Mouse (Mus musculus) neural tube, embryonic 11.5 days (tissue): ENCODE results near the gene Trim37. TPM values are rescaled to one million over a fixed set of nuclear protein-coding genes. Genes with fewer than 3 reads are reported as not detected.
"Not testable (repeated sequence)": the region's sequence is repeated elsewhere in the genome, so short reads cannot be mapped to it uniquely, and the experiment has no call there.

ENCODE experiments used
- ATAC-seq: fragments of 200-750 bp; cut with Nextera tagmentation; 2 replicates; pipeline ENCODE4 v1.8.0; 2017; ENCODE audit warnings: moderate number of reproducible peaks, mild to moderate bottlenecking, moderate TSS enrichment, moderate library complexity; ENCODE audit not compliant: insufficient read depth, low FRiP score, low TSS enrichment
- DNase-seq: peaks from one replicate; pipeline ENCODE4 v3.0.0-alpha.2; 2015; ENCODE audit warnings: low spot score
- H3K27ac ChIP-seq: fragments of 300-500 bp; sonication (generic); 2 replicates; pipeline ENCODE4 v1.5.1; 2014; ENCODE audit warnings: low read depth, mild to moderate bottlenecking, low read length
- H3K27me3 ChIP-seq: fragments of 300-500 bp; sonication (generic); 2 replicates; pipeline ENCODE4 v1.6.1; 2014; ENCODE audit warnings: mild to moderate bottlenecking, low read length, mixed read lengths; ENCODE audit not compliant: control insufficient read depth, insufficient read depth
- H3K36me3 ChIP-seq: fragments of 300-500 bp; sonication (generic); 2 replicates; pipeline ENCODE4 v1.6.1; 2014; ENCODE audit warnings: mild to moderate bottlenecking, low read length, moderate library complexity, mixed read lengths; ENCODE audit not compliant: control insufficient read depth, insufficient read depth
- H3K4me1 ChIP-seq: fragments of 300-500 bp; sonication (generic); 2 replicates; pipeline ENCODE4 v1.6.1; 2014; ENCODE audit warnings: low read length, mixed read lengths; ENCODE audit not compliant: control insufficient read depth, insufficient read depth
- H3K4me2 ChIP-seq: fragments of 300-500 bp; sonication (generic); 2 replicates; pipeline ENCODE4 v1.6.1; 2014; ENCODE audit warnings: low read depth, mild to moderate bottlenecking, moderate library complexity
- H3K4me3 ChIP-seq: fragments of 300-500 bp; sonication (generic); 2 replicates; pipeline ENCODE4 v1.5.1; 2014; ENCODE audit warnings: low read depth, low read length
- H3K9ac ChIP-seq: fragments of 300-500 bp; sonication (generic); 2 replicates; pipeline ENCODE4 v1.6.1; 2014; ENCODE audit warnings: mild to moderate bottlenecking, low read length
- H3K9me3 ChIP-seq: fragments of 300-500 bp; sonication (generic); 2 replicates; pipeline ENCODE4 v1.6.1; 2016; ENCODE audit warnings: low read length; ENCODE audit not compliant: control insufficient read depth
- WGBS: fragments of 180-500 bp; shearing (Covaris S2); extraction: QIAGEN DNeasy Blood & Tissue Kit; methylation state at CpG from one replicate; pipeline ENCODE4 v1.1.7; 2014; 5-methylcytosine and 5-hydroxymethylcytosine counted together
- polyA plus RNA-seq: library from polyadenylated mRNA; unstranded; fragments of >200 nt; fragmentation: Nextera tagmentation; extraction: Ambion mirVana; gene quantifications from 2 replicates; pipeline ENCODE4 v1.2.1, GENCODE M21; 2014

Trim37 gene
- polyA plus RNA-seq, 1 experiment from 2014 or later: 80.3 TPM

GRCm38 (mm10) chr11:87250132-87250531, 123.3 kb downstream of the Trim37 start:
- no peaks in the 10 kb centered on the region for H3K36me3 ChIP-seq
- DNase-seq (no peak), ATAC-seq (no peak)
- WGBS: 83% methylated on average over 6 of the region's 6 CpGs
- no peaks in the 10 kb centered on the region for H3K4me1 ChIP-seq
- H3K27me3 ChIP-seq: no peaks in the 10 kb centered on the region
- no peak overlapping the region for H3K4me2 ChIP-seq
- no peak overlapping the region for H3K27ac ChIP-seq
- no peak overlapping the region for H3K4me3 ChIP-seq
- H3K9ac ChIP-seq: no peak overlapping the region
- no peaks in the 10 kb centered on the region for H3K9me3 ChIP-seq

GRCm38 (mm10) chr11:87253294-87253693, 126.4 kb downstream of the Trim37 start:
- H3K27me3 ChIP-seq: no peaks in the 10 kb centered on the region
- no peak overlapping the region for H3K27ac ChIP-seq
- no peaks in the 10 kb centered on the region for H3K9me3 ChIP-seq
- H3K9ac ChIP-seq: no peak overlapping the region
- WGBS: 89% methylated on average over 6 of the region's 6 CpGs
- no peaks in the 10 kb centered on the region for H3K36me3 ChIP-seq
- no peak for ATAC-seq
- DNase-seq: no peak
- H3K4me1 ChIP-seq: no peaks in the 10 kb centered on the region
- H3K4me2 ChIP-seq: no peak overlapping the region
- H3K4me3 ChIP-seq: no peak overlapping the region

- 61% methylated on average over 5 of the region's 5 CpGs for WGBS
- H3K27me3 ChIP-seq: no peaks in the 10 kb centered on the region
- no peaks in the 10 kb centered on the region for H3K4me1 ChIP-seq
- H3K4me3 ChIP-seq: no peak overlapping the region
- no peak overlapping the region for H3K9ac ChIP-seq
- H3K27ac ChIP-seq: no peak overlapping the region
- DNase-seq (no peak), ATAC-seq (no peak)
- no peaks in the 10 kb centered on the region for H3K9me3 ChIP-seq
- H3K36me3 ChIP-seq: no peaks in the 10 kb centered on the region
- H3K4me2 ChIP-seq: no peak overlapping the region
Observed at GRCm38 (mm10) chr11:87254149-87254548, 127.3 kb downstream of the Trim37 start.

GRCm38 (mm10) chr11:87257282-87257681, 130.4 kb downstream of the Trim37 start:
- Histone ChIP-seq H3K4me1 (no peaks in the 10 kb centered on the region), H3K4me3 (no peak overlapping the region), H3K36me3 (no peaks in the 10 kb centered on the region), H3K9me3 (no peaks in the 10 kb centered on the region), H3K4me2 (no peak overlapping the region), H3K9ac (no peak overlapping the region), H3K27ac (no peak overlapping the region), H3K27me3 (no peaks in the 10 kb centered on the region)
- DNase-seq (no peak), ATAC-seq (no peak)
- WGBS: 98% methylated on average over 5 of the region's 5 CpGs

- Histone ChIP-seq H3K27me3 (no peaks in the 10 kb centered on the region), H3K9me3 (no peaks in the 10 kb centered on the region), H3K27ac (no peak overlapping the region), H3K36me3 (no peaks in the 10 kb centered on the region), H3K4me1 (no peaks in the 10 kb centered on the region; the same call in none of the 2 replicates), H3K9ac (no peak overlapping the region), H3K4me3 (no peak overlapping the region), H3K4me2 (no peak overlapping the region)
- DNase-seq (no peak), ATAC-seq (no peak)
- WGBS: 93% methylated on average over 10 of the region's 10 CpGs
Observed at GRCm38 (mm10) chr11:87259792-87260191, 132.9 kb downstream of the Trim37 start.

- not testable (repeated sequence) for H3K4me2 ChIP-seq, H3K9me3 ChIP-seq, H3K36me3 ChIP-seq, ATAC-seq, DNase-seq, H3K27me3 ChIP-seq, H3K4me3 ChIP-seq, H3K27ac ChIP-seq, H3K4me1 ChIP-seq, H3K9ac ChIP-seq
- 81% methylated on average over 4 of the region's 4 CpGs for WGBS
Observed at GRCm38 (mm10) chr11:87261705-87262104, 134.8 kb downstream of the Trim37 start.

GRCm38 (mm10) chr11:87263946-87264345, 137.1 kb downstream of the Trim37 start:
- ATAC-seq (no peak), DNase-seq (no peak)
- Histone ChIP-seq H3K36me3 (no peaks in the 10 kb centered on the region), H3K9ac (no peak overlapping the region), H3K4me1 (no peaks in the 10 kb centered on the region; the same call in none of the 2 replicates), H3K9me3 (no peaks in the 10 kb centered on the region), H3K27me3 (no peaks in the 10 kb centered on the region), H3K4me2 (no peak overlapping the region), H3K4me3 (no peak overlapping the region), H3K27ac (no peak overlapping the region)
- 21% methylated on average over 7 of the region's 7 CpGs for WGBS

GRCm38 (mm10) chr11:87266246-87266645, 139.4 kb downstream of the Trim37 start:
- DNase-seq (no peak), ATAC-seq (no peak)
- Histone ChIP-seq H3K27me3 (no peaks in the 10 kb centered on the region), H3K4me3 (no peak overlapping the region), H3K9ac (no peak overlapping the region), H3K27ac (no peak overlapping the region), H3K36me3 (no peaks in the 10 kb centered on the region), H3K9me3 (no peaks in the 10 kb centered on the region), H3K4me1 (no peaks in the 10 kb centered on the region; the same call in none of the 2 replicates), H3K4me2 (no peak overlapping the region)
- 76% methylated on average over 4 of the region's 4 CpGs for WGBS

GRCm38 (mm10) chr11:87268803-87269202, 141.9 kb downstream of the Trim37 start:
- Histone ChIP-seq H3K4me1 (no peaks in the 10 kb centered on the region; the same call in none of the 2 replicates), H3K9me3 (no peaks in the 10 kb centered on the region), H3K36me3 (no peaks in the 10 kb centered on the region), H3K4me3 (no peak overlapping the region), H3K4me2 (no peak overlapping the region), H3K9ac (no peak overlapping the region), H3K27ac (no peak overlapping the region), H3K27me3 (no peaks in the 10 kb centered on the region)
- 86% methylated on average over 2 of the region's 2 CpGs for WGBS
- no peak for ATAC-seq
- DNase-seq: no peak
